Mouse (Mus musculus): ENCODE measurements around the gene Hist1h4n.

DNA sequence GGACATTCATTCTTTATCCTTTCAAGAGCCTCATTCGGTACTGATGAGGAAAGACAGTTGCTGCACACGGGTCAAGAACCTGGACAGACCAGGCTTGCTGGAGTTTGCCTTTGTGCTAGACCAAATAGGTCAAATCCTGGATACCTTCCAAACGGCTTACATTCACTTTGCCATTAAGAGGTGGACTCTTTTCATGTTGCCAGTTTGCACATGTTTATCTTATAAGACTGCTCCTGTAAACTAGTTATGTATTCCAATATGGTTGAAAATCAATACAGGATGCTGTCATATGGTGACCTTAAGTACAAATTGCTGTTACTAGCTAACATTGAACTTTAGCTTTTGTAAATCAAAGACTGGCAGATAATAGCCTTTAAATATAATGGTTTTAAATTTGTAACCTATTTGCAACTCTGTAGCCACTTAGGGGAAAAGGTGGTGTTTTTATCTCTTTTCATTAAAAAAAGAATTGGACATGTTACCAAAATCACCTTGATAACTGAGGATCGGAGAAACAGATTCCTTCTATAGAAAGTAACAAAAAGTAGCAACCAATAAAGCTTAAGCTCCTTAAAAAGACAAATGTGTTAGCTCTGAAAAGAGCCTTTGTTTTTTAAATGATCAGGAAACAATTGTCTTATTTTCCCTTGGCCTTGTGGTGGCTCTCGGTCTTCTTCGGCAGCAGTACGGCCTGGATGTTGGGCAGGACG is 45.7 kb downstream of the Hist1h4n start:
- TF ChIP-seq CTCF (IDR thresholded peaks at IDR 0.05; ENCODE audit: borderline replicate concordance, extremely low read depth, insufficient read depth, insufficient read length): no peak
- TF ChIP-seq POLR2A (IDR thresholded peaks at IDR 0.05; ENCODE audit: borderline replicate concordance, extremely low read depth, insufficient read depth, insufficient read length, poor library complexity, severe bottlenecking): no peak

Data from brain, embryonic 14.5 days (tissue).